Mouse (Mus musculus): ENCODE results near the gene Msln.

DNA sequence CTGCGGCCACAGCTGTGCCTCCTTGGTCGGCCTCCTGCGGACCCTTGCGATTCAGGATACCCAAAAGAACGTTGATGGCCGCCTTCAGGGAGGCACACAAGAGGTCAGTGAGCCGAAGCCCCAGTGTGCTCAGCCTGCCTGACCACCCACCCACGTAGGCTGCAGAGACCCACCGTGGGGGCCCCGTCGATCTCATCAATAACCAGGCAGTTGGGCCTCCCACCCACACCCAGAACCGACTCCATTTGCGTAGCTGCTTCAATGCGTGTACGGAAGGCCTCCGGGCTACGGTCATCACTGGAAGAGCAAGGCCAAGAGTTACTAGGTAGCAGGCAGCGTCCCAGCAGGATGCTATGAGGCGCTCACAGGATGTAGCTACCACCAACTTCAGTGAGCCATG, 30.7 kb downstream of the Msln start:
- TF ChIP-seq CTCF (IDR thresholded peaks at IDR 0.05; ENCODE audit: borderline replicate concordance, insufficient read depth, low read length) (no peak), POLR2A (IDR thresholded peaks at IDR 0.05; ENCODE audit: low read depth, low read length) (no peak)

Measured in embryonic fibroblast, embryonic 13.5 days (primary cell).